Mouse (Mus musculus): ENCODE data around the gene 4930524B15Rik.
"Not testable (repeated sequence)": the region's sequence is repeated elsewhere in the genome, so short reads cannot be mapped to it uniquely, and the experiment has no call there.

Gene 4930524B15Rik

DNA sequence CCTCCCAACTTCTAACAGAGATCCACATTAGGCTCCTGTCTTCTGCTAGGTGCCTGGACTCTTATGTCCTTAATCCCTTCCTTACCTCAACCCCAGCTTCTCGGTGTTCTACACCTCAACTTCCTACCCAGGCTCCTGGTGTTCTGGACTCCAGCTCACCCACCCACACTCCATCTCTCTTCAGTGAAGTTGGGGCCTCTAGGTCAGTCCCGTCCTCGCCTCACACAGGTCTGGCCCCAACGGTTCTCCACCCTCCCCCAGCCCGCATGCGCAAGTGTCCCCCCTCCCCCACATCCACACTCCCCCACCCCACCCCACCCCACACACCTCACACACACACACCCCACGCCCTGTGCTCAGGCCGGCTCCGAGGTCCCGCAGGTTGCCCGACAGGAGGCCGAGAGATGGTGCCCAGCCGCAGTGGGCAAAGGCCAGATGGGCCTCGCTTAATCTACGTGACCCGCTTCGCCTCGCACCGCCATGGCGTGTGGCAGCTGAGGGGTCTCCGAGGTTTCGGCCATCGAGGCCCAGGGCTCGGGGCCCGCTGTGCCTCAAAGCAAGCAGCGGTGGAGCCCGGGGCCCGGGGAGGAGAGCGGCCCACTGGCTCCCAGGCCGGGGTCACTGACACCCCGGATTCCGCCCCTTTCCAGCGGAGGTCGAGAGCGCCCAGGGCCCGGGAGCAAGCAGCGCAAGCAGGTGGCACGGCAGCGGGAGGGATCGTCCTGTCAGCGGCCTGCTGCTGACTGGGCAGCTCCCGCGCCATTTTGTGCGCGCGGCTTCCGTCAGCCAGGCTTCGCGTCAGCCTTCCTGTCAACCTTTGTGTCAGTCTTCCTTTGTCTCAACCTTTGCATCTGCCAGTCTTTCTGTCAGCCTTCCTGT, at the start of gene 4930524B15Rik:
Gene 4930524B15Rik (plus strand): TSS at position 337 of the 879 bp plus-strand sequence.
- peak; percentile 71 for DNase-seq

- no peak for DNase-seq
These were observed 47.6 kb upstream of the 4930524B15Rik start for GRCm38 (mm10) chr11:31917769-31918168.

DNA sequence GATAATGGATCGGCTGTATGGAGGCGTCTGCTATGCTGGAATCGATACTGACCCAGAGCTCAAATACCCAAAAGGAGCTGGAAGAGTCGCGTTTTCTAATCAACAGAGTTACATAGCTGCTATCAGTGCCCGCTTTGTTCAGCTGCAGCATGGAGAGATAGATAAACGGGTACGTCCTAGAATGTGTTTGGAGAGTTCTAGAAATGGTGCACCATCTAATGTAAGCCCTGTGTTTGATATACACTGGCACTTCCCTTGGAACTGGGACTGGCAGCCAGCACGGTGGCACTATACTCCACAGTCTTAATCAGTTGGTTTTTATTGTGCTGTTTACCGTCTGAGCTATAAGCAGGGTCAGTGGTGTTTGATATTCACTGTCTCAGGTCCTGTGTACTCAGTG, 35.3 kb upstream of the 4930524B15Rik start:
- DNase-seq, result no peak

- DNase-seq, result no peak
These were observed 29.7 kb upstream of the 4930524B15Rik start for GRCm38 (mm10) chr11:31935652-31936051.

GRCm38 (mm10) chr11:31936910-31937525, 28.4 kb upstream of the 4930524B15Rik start:
- no peak for DNase-seq

- DNase-seq, result peak; percentile 50
These were observed 24.3 kb upstream of the 4930524B15Rik start for GRCm38 (mm10) chr11:31940898-31941639.

- DNase-seq, result no peak
These were observed 23.5 kb upstream of the 4930524B15Rik start for GRCm38 (mm10) chr11:31941640-31942638.

DNA sequence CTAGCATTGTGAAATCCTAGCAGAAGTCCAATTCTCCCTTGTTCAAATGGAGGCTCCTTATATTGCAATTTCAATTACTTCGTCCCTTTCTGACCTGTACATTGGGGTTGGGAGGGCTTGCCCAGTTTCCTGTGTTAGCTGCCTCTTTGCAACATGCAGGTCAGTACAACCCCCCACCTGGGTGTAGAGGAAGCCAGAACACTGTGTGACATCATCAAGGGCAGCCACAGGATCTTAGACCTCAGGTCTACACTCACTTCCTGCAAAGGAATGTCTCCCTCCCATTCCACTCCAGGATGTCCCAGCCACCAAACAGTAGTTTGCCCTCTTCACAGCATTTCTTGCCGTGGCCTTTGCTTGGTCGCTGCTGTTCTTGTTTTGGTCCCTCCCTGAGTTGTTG, 19.9 kb upstream of the 4930524B15Rik start:
- no peak for DNase-seq

DNA sequence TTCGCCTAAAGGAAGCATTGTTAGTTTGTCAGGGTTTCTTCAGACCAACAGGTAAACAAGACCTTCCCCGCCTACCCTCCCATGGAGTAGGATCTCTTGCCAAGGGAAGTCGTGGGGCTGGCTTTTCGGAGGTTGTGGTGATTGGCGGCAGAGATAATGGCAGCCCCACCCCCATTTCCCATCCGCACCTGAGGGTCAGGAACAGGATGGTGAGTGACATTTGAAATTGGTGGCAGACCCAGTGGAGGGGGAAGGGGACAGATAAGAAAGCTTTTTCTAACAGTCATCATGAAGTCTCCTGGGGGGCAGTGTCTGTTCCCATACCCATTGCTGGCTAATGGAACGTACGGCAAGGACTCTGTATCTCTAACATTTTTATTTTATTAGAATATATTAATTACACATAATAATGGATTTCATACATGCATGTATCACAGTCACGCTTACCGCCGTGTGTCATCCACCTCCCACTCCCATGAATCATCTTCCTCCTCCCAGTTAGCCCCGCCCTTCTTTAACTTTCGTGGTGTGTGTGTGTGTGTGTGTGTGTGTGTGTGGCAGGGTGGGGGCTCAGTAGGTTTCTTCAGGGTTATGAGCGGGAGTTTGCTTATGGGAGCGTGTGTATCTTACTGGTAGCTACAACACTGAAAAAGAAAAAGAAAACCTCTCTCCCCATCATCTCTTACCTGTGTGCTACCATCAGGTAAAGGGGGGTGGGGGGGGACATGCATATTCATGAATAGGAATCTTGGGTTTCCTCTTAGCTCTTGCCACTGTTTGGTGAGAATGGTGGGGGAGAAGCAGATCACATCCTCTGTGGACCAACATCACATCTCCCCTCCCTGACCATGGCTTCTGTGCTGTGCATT, 16.7 kb upstream of the 4930524B15Rik start:
- no peak for DNase-seq

- peak; percentile 85 for DNase-seq
These were observed 16.0 kb upstream of the 4930524B15Rik start for GRCm38 (mm10) chr11:31949331-31949785.

- DNase-seq, result no peak
These were observed 5.3 kb upstream of the 4930524B15Rik start for GRCm38 (mm10) chr11:31960071-31960470.

DNA sequence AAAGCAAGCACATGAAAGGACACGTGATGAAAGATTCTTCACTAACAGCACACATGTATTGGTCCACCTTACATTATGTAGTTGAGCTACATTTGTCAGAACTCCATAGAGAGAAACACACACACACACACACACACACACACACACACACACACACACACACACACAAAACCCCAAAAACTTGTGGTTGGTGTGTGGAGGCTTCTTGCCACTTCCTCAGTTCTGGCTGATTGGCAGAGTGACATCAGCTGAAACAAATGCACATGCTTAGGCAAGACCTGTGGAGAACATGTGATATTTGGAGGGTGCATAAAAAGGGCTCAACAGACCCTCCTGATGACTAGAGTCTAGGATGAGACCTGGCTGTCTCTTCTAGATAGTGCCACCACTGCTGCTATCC, 1.4 kb upstream of the 4930524B15Rik start:
- DNase-seq, result no peak

DNA sequence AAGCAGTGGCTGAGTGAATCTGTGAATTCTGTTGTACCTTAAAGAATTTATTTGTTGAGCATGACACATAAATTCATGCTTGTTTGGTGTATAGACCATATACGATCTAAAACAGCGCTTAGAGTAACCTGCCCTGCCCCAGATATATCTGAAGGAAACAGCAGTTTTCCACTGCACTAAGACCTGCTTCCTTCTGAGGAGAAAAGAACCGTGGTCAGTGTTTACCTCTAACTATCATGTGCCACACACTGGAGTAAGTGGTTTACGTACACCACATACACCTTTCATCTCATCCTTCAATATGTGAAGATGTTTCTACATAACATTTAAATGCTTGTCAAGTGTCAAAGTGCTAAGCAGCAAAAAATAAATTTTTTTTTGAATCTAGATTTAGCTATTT, 8.7 kb downstream of the 4930524B15Rik start:
- DNase-seq, result no peak

GRCm38 (mm10) chr11:31974826-31975225, 9.4 kb downstream of the 4930524B15Rik start:
- no peak for DNase-seq

DNA sequence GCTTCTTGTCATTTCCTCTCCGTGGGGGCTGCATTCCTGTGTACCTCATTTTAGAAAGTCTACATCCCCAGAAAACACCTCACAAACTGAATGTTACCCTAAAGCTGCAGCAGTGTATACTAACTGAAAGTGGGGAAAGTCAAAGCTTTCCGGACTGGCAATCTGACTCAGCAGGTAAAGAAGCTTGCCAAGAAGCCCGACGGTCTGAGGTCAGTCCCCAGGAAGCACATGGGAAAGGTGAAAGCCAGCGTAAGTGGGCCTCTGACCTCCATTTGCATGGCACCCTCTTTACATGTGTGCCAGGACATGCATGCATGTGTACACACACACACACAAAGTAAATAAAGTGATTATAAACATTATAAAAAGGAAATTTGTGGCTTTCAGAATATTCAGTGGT, 10.3 kb downstream of the 4930524B15Rik start:
- DNase-seq, result no peak

GRCm38 (mm10) chr11:31976137-31976536, 10.7 kb downstream of the 4930524B15Rik start:
- no peak for DNase-seq

DNA sequence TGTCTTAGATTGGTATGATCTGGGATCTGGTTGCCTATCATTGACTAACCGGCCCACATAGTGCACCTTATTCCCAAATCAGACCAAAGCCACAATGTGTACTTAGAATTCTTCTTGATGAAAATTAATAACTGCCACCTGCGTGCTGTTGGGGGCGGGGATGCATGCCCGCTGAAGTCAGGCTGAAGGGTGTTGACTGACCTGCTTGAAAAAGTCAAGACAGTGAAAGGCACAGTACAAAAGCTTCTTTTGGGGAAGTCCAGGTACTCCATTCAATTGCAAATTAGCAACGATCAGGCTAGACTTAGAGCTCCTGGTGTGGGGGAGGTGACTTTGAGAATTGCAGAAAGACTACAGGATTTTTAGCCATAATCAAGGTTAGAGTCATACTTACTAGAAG, 14.7 kb downstream of the 4930524B15Rik start:
- not testable (repeated sequence) for DNase-seq

DNA sequence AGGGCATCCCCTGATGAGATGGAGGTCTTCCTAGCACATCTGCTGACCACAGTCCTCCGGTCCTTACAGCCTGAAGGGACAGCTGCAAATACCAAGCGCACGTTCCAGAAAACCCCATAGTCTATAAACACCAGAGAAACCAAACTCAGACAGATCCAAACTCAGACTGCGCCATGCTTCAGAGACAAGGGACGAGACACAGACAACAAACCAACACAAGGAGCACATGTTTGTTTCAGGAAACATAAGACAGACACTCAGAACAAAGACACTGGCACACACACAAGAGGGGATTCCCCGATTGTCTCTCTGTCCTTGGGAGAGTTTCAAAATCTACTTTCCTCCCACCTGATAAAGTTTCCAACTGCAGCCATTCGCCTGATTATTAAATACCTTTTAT, 16.4 kb downstream of the 4930524B15Rik start:
- DNase-seq, result no peak

DNA sequence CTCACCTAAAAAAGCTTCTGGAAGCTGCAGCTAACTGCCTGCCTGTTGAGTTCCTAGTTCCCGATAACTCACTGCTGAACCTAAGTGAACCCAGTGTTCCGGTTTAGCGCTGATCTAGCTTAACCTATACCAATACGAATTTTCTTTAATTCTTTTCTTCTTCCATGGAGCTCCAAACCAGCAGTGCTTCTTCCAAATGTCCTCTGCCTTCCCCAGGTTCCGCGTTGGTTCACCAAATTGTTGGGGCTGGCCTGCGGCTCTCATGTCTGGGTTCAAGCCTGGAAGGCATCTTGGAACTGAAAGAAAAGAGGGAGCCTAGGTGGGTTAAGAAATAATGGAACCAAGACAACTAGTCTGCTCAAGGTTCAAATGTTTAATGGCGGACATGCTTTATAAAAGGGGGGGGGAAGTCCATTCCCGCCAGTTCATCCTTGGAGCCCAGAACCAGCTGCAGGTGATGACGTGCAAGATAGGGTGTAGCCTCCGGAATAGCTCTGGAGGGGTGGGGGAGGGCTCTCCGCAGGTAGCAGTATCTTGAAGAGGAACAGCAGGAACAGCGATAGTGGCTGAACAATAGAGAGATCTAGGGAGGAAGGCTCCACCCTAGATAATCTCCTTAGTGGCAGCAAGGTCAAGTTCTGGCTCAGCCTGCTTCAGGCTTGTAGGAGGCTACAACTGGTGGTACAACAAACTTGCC, 17.0 kb downstream of the 4930524B15Rik start:
- not testable (repeated sequence) for DNase-seq

DNA sequence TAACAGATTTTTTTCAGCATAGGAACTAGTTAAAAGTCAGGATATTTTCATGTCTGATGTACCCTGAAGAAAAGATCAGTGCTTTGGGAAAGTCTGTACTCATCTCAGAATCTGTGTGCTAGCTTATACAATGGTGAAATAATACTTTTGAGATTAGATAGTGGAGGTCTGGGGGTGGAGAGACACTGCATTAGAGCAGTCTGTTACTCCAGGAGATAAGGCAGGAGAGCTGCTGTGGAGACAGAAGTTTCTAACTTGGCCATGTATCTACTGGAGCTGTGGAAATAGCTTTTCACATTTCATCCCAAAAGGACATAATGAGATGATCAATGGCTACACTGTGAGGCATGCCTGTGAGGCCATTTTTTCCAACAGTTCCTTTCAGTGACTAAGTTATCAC, 17.9 kb downstream of the 4930524B15Rik start:
- DNase-seq, result no peak

Data from embryo, embryonic 11 days (tissue).